Mouse (Mus musculus): ENCODE data around the gene Zmym4. TPM values are rescaled to one million over a fixed set of nuclear protein-coding genes. Genes with fewer than 3 reads are reported as not detected.
A peak's percentile ranks its signal among the peaks of the same experiment; 100 is the strongest.

The Zmym4 gene
- total and polyA plus RNA-seq, 3 experiments: 14.9 to 71.1 (median 23.6) TPM

GRCm38 (mm10) chr4:126883602-126884001, 84.3 kb downstream of the Zmym4 start:
- Histone ChIP-seq H3K79me2 (ENCODE audit: control insufficient read depth, insufficient read depth, low read length, poor library complexity) (no peaks in the 10 kb centered on the region; the same call in 1 of the 2 replicates), H3K4me1 (ENCODE audit: control insufficient read depth in 1 of 2, insufficient read depth in 2 of 2, low read length in 2 of 2) (peaks cover 2 to 5% of the 10 kb centered on the region in 2 experiments; a peak in 2 of 4 replicates), H3K9ac (ENCODE audit: control insufficient read depth, low read depth, low read length, poor library complexity, severe bottlenecking) (no peak overlapping the region), H3K27me3 (ENCODE audit: control insufficient read depth in 1 of 2, insufficient read depth in 2 of 2, low read length in 2 of 2) (no peaks in the 10 kb centered on the region), H3K4me3 (ENCODE audit: control insufficient read depth in 1 of 2, insufficient read depth in 1 of 2, low read depth in 2 of 2, low read length in 2 of 2) (no peak overlapping the region), H3K9me3 (replicated peaks; ENCODE audit: insufficient read depth, low read length) (no peaks in the 10 kb centered on the region), H3K36me3 (ENCODE audit: control insufficient read depth in 1 of 2, insufficient read depth in 2 of 2, low read length in 2 of 2) (peaks cover 13 to 14% of the 10 kb centered on the region in 2 experiments), H3K27ac (ENCODE audit: control insufficient read depth, low read depth, low read length) (peak overlapping the region; percentile 39)
- TF ChIP-seq EP300 (IDR thresholded peaks at IDR 0.05; ENCODE audit: low read depth in 1 of 2, low read length in 2 of 2) (peak; percentile 58 to 82), SIN3A (IDR thresholded peaks at IDR 0.05; ENCODE audit: low read length) (peak; percentile 83), KAT2A (conservative IDR thresholded peaks at IDR 0.05; ENCODE audit: low read depth, low read length) (no peak), ETS1 (IDR thresholded peaks at IDR 0.05; ENCODE audit: low read depth, low read length) (peak; percentile 66; the same call in 1 of the 2 replicates), RCOR1 (IDR thresholded peaks at IDR 0.05; ENCODE audit: low read depth, low read length) (peak; percentile 64; the same call in 1 of the 2 replicates), MXI1 (IDR thresholded peaks at IDR 0.05; ENCODE audit: low read depth, low read length) (peak; percentile 89), SMC3 (IDR thresholded peaks at IDR 0.05; ENCODE audit: low read depth, low read length) (no peak), HCFC1 (IDR thresholded peaks at IDR 0.05; ENCODE audit: low read depth, low read length) (no peak), TAL1 (IDR thresholded peaks at IDR 0.05; ENCODE audit: low read length) (no peak), MEF2A (IDR thresholded peaks at IDR 0.05; ENCODE audit: extremely low read depth, insufficient replicate concordance, low read depth, low read length, poor library complexity, severe bottlenecking) (no peak), E2F4 (IDR thresholded peaks at IDR 0.05; ENCODE audit: borderline replicate concordance, low read depth, low read length) (no peak), NRF1 (IDR thresholded peaks at IDR 0.05; ENCODE audit: insufficient read depth, low read depth, low read length, poor library complexity, severe bottlenecking) (no peak; the same call in 1 of the 2 replicates), GATA1 (IDR thresholded peaks at IDR 0.05; ENCODE audit: low read depth, low read length) (peak; percentile 28; the same call in 1 of the 2 replicates), CTCF (IDR thresholded peaks at IDR 0.05 in 2 of 3, conservative IDR thresholded peaks at IDR 0.05 in 1 of 3; ENCODE audit: control insufficient read depth in 1 of 3, insufficient read depth in 1 of 3, low read depth in 2 of 3, low read length in 3 of 3, poor library complexity in 1 of 3, severe bottlenecking in 1 of 3) (no peak), TBP (IDR thresholded peaks at IDR 0.05; ENCODE audit: low read depth, low read length) (no peak), BHLHE40 (IDR thresholded peaks at IDR 0.05; ENCODE audit: borderline replicate concordance, low read depth, low read length) (peak; percentile 55; the same call in 1 of the 2 replicates), CHD1 (IDR thresholded peaks at IDR 0.05; ENCODE audit: low read depth, low read length) (no peak), UBTF (IDR thresholded peaks at IDR 0.05; ENCODE audit: borderline replicate concordance, insufficient read depth, low read depth, low read length) (no peak), TCF12 (IDR thresholded peaks at IDR 0.05; ENCODE audit: low read depth, low read length) (no peak), MYC (IDR thresholded peaks at IDR 0.05; ENCODE audit: low read depth, low read length) (peak; percentile 94), MAX (IDR thresholded peaks at IDR 0.05; ENCODE audit: low read length) (peak; percentile 72), MYB (IDR thresholded peaks at IDR 0.05; ENCODE audit: low read depth, low read length) (no peak), ZMIZ1 (IDR thresholded peaks at IDR 0.05; ENCODE audit: low read depth, low read length) (no peak), GABPA (IDR thresholded peaks at IDR 0.05; ENCODE audit: low read depth, low read length) (no peak), USF1 (IDR thresholded peaks at IDR 0.05; ENCODE audit: low read depth, low read length) (peak; percentile 56)
- DNase-seq (ENCODE audit: low read depth, low spot score): peak; percentile 75
